Mouse (Mus musculus): Measurements from ENCODE around the gene Dglucy.

Gene Dglucy

GRCm38 (mm10) chr12:100924646-100925339 is 145.9 kb downstream of the Dglucy start:
- in situ Hi-C loops (cut with MboI, MseI) = loop anchor here (5.0 kb wide), 1 partner anchor 72 kb away; no protein-coding TSS in a partner anchor

GRCm38 (mm10) chr12:100925644-100926619 is 147.1 kb downstream of the Dglucy start:
- in situ Hi-C loops (cut with MboI, MseI) = loop anchor here (5.0 kb wide), 1 partner anchor 74 kb away; no protein-coding TSS in a partner anchor

GRCm38 (mm10) chr12:100928286-100928685 is 149.4 kb downstream of the Dglucy start:
- in situ Hi-C loops (cut with MboI, MseI) = loop anchor here (5.0 kb wide), 1 partner anchor 76 kb away; no protein-coding TSS in a partner anchor

- in situ Hi-C loops (cut with MboI, MseI) = no loop called here
Observed at GRCm38 (mm10) chr12:100931653-100932052, 152.8 kb downstream of the Dglucy start.

- in situ Hi-C loops (cut with MboI, MseI) = no loop called here
Observed at GRCm38 (mm10) chr12:100934796-100935195, 155.9 kb downstream of the Dglucy start.

GRCm38 (mm10) chr12:100936116-100936515 is 157.3 kb downstream of the Dglucy start:
- in situ Hi-C loops (cut with MboI, MseI) = no loop called here

- in situ Hi-C loops (cut with MboI, MseI) = no loop called here
Observed at GRCm38 (mm10) chr12:100936737-100937136, 157.9 kb downstream of the Dglucy start.

GRCm38 (mm10) chr12:100937441-100938360 is 158.8 kb downstream of the Dglucy start:
- in situ Hi-C loops (cut with MboI, MseI) = no loop called here

GRCm38 (mm10) chr12:100941361-100941760 is 162.5 kb downstream of the Dglucy start:
- in situ Hi-C loops (cut with MboI, MseI) = no loop called here

GRCm38 (mm10) chr12:100943146-100943545 is 164.3 kb downstream of the Dglucy start:
- in situ Hi-C loops (cut with MboI, MseI) = no loop called here

- in situ Hi-C loops (cut with MboI, MseI) = no loop called here
Observed at GRCm38 (mm10) chr12:100944921-100945336, 166.1 kb downstream of the Dglucy start.

GRCm38 (mm10) chr12:100945501-100945900 is 166.6 kb downstream of the Dglucy start:
- in situ Hi-C loops (cut with MboI, MseI) = no loop called here

GRCm38 (mm10) chr12:100945948-100946347 is 167.1 kb downstream of the Dglucy start:
- in situ Hi-C loops (cut with MboI, MseI) = no loop called here
